Mouse (Mus musculus): ENCODE results near the gene Cnnm4. TPM values are rescaled to one million over a fixed set of nuclear protein-coding genes. Genes with fewer than 3 reads are reported as not detected.

The Cnnm4 gene
- polyA plus RNA-seq, 1 experiment from 2014 or later, result 5.4 TPM

DNA sequence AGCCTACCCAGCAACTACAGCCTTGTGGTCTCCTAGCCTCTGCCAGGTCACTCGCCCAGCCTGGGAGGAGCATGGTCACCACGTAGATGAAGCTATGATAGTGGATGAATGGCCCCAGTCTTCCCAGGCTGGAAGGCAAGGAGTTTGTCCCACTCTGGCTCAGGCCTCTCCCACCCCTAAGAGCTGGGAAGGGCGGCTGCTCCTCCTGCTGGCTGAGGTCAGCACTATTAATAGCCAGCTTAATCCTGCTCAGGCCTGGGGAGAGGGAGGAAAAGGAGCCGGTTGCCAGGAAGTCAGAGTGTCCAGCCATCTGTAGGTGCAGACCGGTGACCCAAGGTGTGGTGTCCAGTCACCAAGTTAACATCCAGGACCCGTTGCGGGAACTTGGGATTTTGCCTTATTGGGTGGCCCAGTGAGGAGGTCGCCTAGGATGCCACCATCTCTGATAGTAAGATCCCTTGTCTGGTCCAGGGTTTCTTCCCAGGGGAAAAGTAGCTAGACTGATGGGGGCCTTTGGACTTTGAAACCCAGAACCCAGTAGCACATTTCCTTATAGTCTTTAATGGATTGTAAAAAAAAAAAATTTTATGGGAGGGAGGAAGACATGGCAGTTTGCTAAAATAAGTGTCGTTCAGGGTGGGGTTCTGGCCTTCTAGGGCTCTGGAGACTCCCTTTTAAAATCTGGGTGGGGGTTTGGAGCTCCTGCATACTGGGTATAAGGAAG is 21.2 kb downstream of the Cnnm4 start:
- Histone ChIP-seq H3K4me3 (no peak overlapping the region), H3K27me3 (no peaks in the 10 kb centered on the region), H3K9ac (peak overlapping the region; percentile 45; the same call in 1 of the 2 replicates), H3K4me2 (no peak overlapping the region), H3K9me3 (replicated peaks) (no peaks in the 10 kb centered on the region), H3K36me3 (no peaks in the 10 kb centered on the region), H3K4me1 (replicated peaks) (peaks cover 15% of the 10 kb centered on the region), H3K27ac (no peak overlapping the region)
- ATAC-seq (replicated peaks; ENCODE audit: insufficient number of reproducible peaks, insufficient read depth, low FRiP score, low read depth), result peak; percentile 91
- WGBS, result 34% methylated on average over 9 of the region's 9 CpGs

GRCm38 (mm10) chr1:36493299-36493698 is 21.9 kb downstream of the Cnnm4 start:
- Histone ChIP-seq H3K9ac (no peak overlapping the region), H3K27me3 (no peaks in the 10 kb centered on the region), H3K4me3 (no peak overlapping the region), H3K4me1 (replicated peaks) (peaks cover 15% of the 10 kb centered on the region), H3K4me2 (no peak overlapping the region), H3K36me3 (no peaks in the 10 kb centered on the region), H3K9me3 (replicated peaks) (no peaks in the 10 kb centered on the region), H3K27ac (no peak overlapping the region)
- no peak for ATAC-seq (replicated peaks; ENCODE audit: insufficient number of reproducible peaks, insufficient read depth, low FRiP score, low read depth)
- 73% methylated on average over 6 of the region's 6 CpGs for WGBS

DNA sequence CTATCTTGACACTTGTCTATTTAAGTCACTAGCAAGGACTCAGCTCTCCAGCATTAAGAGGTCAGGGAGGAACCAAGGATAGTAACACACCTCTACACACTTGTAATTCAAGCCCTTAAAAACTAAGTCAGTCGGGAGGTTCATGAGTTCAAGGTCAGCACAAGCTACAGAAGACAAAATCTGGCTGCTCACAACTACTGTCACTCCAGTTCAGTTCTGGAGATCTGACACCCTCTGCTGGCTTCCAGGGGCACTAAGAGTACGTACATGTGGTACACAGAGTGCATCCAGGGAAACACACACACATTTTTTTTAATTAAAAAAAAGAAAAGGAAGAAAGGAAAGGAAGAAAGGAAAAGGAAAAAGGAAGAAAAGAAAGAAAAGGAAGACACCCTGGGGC is 25.3 kb downstream of the Cnnm4 start:
- no peaks in the 10 kb centered on the region for H3K36me3 ChIP-seq
- no peaks in the 10 kb centered on the region for H3K27me3 ChIP-seq
- no peak overlapping the region for H3K9ac ChIP-seq
- H3K27ac ChIP-seq, result no peak overlapping the region
- 48% methylated on average over 2 of the region's 2 CpGs for WGBS
- H3K9me3 ChIP-seq (replicated peaks), result no peaks in the 10 kb centered on the region
- peaks cover 15% of the 10 kb centered on the region for H3K4me1 ChIP-seq (replicated peaks)
- no peak overlapping the region for H3K4me3 ChIP-seq
- H3K4me2 ChIP-seq, result no peak overlapping the region
- ATAC-seq (replicated peaks; ENCODE audit: insufficient number of reproducible peaks, insufficient read depth, low FRiP score, low read depth), result no peak

DNA sequence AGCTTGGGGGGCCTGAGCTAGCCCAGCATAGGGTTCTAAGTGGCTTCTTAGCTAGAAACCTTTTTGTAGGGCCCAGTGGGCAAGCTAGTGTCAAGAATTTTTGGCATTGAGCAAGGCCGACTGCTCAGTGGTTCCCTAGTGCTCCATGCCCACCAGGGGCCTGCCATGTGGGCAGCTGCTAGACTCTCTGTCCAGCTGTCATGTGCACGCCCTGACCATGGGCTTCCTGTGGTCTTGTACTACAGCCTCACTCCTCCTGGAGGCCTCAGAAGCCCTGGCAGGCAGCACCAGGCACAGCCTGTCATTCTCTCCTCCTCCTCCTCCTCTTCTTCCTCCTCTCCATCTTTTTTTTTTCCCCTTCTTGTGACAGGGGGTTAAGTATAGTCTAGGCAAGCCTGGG is 25.9 kb downstream of the Cnnm4 start:
- Histone ChIP-seq H3K9me3 (replicated peaks) (no peaks in the 10 kb centered on the region), H3K9ac (no peak overlapping the region), H3K4me2 (no peak overlapping the region), H3K4me3 (no peak overlapping the region), H3K27ac (no peak overlapping the region), H3K36me3 (no peaks in the 10 kb centered on the region), H3K4me1 (replicated peaks) (peaks cover 11% of the 10 kb centered on the region), H3K27me3 (no peaks in the 10 kb centered on the region)
- WGBS, result 78% methylated on average over 2 of the region's 2 CpGs
- no peak for ATAC-seq (replicated peaks; ENCODE audit: insufficient number of reproducible peaks, insufficient read depth, low FRiP score, low read depth)

DNA sequence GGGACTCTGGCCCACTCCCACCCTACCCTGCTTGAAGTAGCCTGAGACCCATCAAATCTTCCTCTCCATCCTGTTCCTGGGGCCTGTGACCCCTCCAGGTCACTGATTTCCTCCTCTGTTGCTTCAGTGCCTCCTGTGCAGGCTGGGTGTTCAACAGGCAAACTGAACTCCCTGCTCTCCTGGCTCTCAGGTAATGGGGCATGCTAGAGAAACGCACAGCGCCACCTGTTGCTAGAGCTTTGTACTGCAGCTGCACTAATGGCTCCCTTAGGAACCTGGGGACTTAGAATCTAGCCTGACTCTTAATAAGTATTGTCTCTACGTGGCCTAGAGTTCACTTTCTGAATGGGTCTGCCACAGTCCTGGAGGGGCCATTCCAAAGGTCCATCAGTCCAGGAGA is 29.8 kb downstream of the Cnnm4 start:
- H3K9ac ChIP-seq, result no peak overlapping the region
- H3K27me3 ChIP-seq, result no peaks in the 10 kb centered on the region
- H3K9me3 ChIP-seq (replicated peaks), result no peaks in the 10 kb centered on the region
- 7% methylated on average over 3 of the region's 3 CpGs for WGBS
- H3K4me3 ChIP-seq, result no peak overlapping the region
- no peak overlapping the region for H3K4me2 ChIP-seq
- H3K4me1 ChIP-seq (replicated peaks), result no peaks in the 10 kb centered on the region
- ATAC-seq (replicated peaks; ENCODE audit: insufficient number of reproducible peaks, insufficient read depth, low FRiP score, low read depth), result 0 out of 2 replicates have a peak, but pooled peaks have one; percentile 25
- H3K36me3 ChIP-seq, result no peaks in the 10 kb centered on the region
- no peak overlapping the region for H3K27ac ChIP-seq

DNA sequence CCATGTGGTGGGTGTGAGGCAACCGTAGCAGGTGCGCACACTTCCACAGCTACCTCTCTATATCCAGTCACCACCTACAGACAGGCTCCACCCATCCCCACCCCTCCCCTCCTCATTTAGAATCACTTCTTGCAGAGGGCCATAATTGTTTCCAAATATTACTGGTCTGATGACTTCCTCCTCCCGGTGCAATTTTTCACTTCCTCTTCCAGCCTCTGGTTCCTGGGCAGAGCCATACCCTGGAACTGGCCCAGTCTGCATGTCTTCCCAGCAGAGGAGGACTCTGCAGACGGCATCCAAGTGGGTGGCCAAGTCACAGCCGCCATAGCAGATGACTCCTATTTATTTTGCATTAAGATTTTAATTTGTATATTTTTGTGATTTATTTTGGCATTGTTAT is 36.8 kb downstream of the Cnnm4 start:
- no peak overlapping the region for H3K9ac ChIP-seq
- no peaks in the 10 kb centered on the region for H3K27me3 ChIP-seq
- no peaks in the 10 kb centered on the region for H3K9me3 ChIP-seq (replicated peaks)
- peaks cover 6% of the 10 kb centered on the region for H3K4me1 ChIP-seq (replicated peaks)
- no peak overlapping the region for H3K27ac ChIP-seq
- WGBS, result 76% methylated on average over 5 of the region's 5 CpGs
- no peak overlapping the region for H3K4me2 ChIP-seq
- H3K36me3 ChIP-seq, result no peaks in the 10 kb centered on the region
- no peak for ATAC-seq (replicated peaks; ENCODE audit: insufficient number of reproducible peaks, insufficient read depth, low FRiP score, low read depth)
- H3K4me3 ChIP-seq, result no peak overlapping the region

- ATAC-seq (replicated peaks; ENCODE audit: insufficient number of reproducible peaks, insufficient read depth, low FRiP score, low read depth), result peak; percentile 98
- Histone ChIP-seq H3K9ac (peak within 1 kb of the TSS; percentile 96), H3K4me3 (peak within 1 kb of the TSS; percentile 100), H3K4me2 (peak within 1 kb of the TSS; percentile 88), H3K27ac (peak within 1 kb of the TSS; percentile 100), H3K36me3 (peaks cover under 1% of the 10 kb centered on the region; the same call in 1 of the 2 replicates), H3K4me1 (replicated peaks) (peaks cover 34% of the 10 kb centered on the region), H3K27me3 (no peaks in the 10 kb centered on the region), H3K9me3 (replicated peaks) (no peaks in the 10 kb centered on the region)
- 2% methylated on average over 51 of the region's 51 CpGs for WGBS
Measured at GRCm38 (mm10) chr1:36511289-36512021, 40.0 kb downstream of the Cnnm4 start, which contains the start of gene Cnnm3. Cnnm3 (plus strand) TSS chr1:36511867.

DNA sequence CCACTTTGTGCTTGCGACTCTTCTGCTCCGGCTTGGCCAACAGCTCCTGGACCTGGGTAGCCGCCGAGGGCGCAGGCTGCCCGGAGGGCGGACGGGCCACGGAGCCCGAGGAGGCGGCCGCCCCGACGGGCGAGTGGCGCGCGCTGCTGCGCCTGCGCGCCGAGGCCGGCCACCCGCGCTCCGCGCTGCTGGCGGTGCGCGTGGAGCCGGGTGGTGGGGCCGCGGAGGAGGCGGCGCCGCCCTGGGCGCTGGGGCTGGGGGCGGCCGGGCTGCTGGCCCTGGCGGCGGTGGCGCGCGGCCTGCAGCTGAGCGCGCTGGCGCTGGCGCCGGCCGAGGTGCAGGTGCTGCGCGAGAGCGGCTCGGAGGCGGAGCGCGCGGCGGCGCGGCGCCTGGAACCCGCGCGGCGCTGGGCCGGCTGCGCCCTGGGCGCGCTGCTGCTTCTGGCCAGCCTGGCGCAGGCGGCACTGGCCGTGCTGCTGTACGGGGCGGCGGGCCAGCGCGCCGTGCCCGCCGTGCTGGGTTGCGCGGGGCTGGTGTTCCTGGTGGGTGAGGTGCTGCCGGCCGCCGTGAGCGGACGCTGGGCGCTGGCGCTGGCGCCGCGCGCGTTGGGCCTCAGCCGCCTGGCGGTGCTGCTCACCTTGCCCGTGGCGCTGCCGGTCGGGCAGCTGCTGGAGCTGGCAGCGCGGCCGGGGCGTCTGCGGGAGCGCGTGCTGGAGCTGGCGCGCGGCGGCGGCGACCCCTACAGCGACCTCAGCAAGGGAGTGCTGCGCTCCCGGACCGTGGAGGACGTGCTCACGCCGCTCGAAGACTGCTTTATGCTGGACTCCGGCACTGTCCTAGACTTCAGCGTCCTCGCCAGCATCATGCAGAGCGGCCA is 40.9 kb downstream of the Cnnm4 start:
- Histone ChIP-seq H3K4me2 (peak overlapping the region; percentile 88), H3K4me3 (peak overlapping the region; percentile 100), H3K9me3 (replicated peaks) (no peaks in the 10 kb centered on the region), H3K36me3 (peaks cover 7% of the 10 kb centered on the region; the same call in 1 of the 2 replicates), H3K9ac (peak overlapping the region; percentile 96), H3K27ac (peak overlapping the region; percentile 100), H3K27me3 (no peaks in the 10 kb centered on the region), H3K4me1 (replicated peaks) (peaks cover 39% of the 10 kb centered on the region)
- ATAC-seq (replicated peaks; ENCODE audit: insufficient number of reproducible peaks, insufficient read depth, low FRiP score, low read depth), result peak; percentile 58
- under 1% methylated on average over 99 of the region's 126 CpGs for whole genome bisulfite sequencing

- ATAC-seq (replicated peaks; ENCODE audit: insufficient number of reproducible peaks, insufficient read depth, low FRiP score, low read depth), result no peak
- H3K27me3 ChIP-seq, result no peaks in the 10 kb centered on the region
- peak overlapping the region; percentile 100 for H3K4me3 ChIP-seq
- peaks cover 43% of the 10 kb centered on the region for H3K4me1 ChIP-seq (replicated peaks)
- peak overlapping the region; percentile 88 for H3K4me2 ChIP-seq
- H3K9ac ChIP-seq, result peak overlapping the region; percentile 96
- WGBS, result 3% methylated on average over 16 of the region's 16 CpGs
- H3K36me3 ChIP-seq, result peaks cover 11% of the 10 kb centered on the region; the same call in 1 of the 2 replicates
- peak overlapping the region; percentile 100 for H3K27ac ChIP-seq
- H3K9me3 ChIP-seq (replicated peaks), result no peaks in the 10 kb centered on the region
Measured at GRCm38 (mm10) chr1:36512966-36513280, 41.5 kb downstream of the Cnnm4 start.

- peaks cover 15% of the 10 kb centered on the region; the same call in 1 of the 2 replicates for H3K36me3 ChIP-seq
- H3K4me3 ChIP-seq, result peak overlapping the region; percentile 100
- H3K27me3 ChIP-seq, result no peaks in the 10 kb centered on the region
- peak overlapping the region; percentile 96 for H3K9ac ChIP-seq
- H3K4me1 ChIP-seq (replicated peaks), result peaks cover 47% of the 10 kb centered on the region
- H3K27ac ChIP-seq, result no peak overlapping the region
- 3% methylated on average over 1 of the region's 1 CpGs for WGBS
- no peak for ATAC-seq (replicated peaks; ENCODE audit: insufficient number of reproducible peaks, insufficient read depth, low FRiP score, low read depth)
- no peaks in the 10 kb centered on the region for H3K9me3 ChIP-seq (replicated peaks)
- H3K4me2 ChIP-seq, result peak overlapping the region; percentile 88
Measured at GRCm38 (mm10) chr1:36513310-36513709, 41.9 kb downstream of the Cnnm4 start.

- Histone ChIP-seq H3K4me1 (replicated peaks) (peaks cover 51% of the 10 kb centered on the region), H3K4me2 (peak overlapping the region; percentile 88), H3K9ac (0 out of 2 replicates have a peak overlapping the region, but pooled peaks have one; percentile 96), H3K27ac (no peak overlapping the region), H3K4me3 (peak overlapping the region; percentile 100), H3K27me3 (no peaks in the 10 kb centered on the region), H3K9me3 (replicated peaks) (no peaks in the 10 kb centered on the region), H3K36me3 (peaks cover 15% of the 10 kb centered on the region; the same call in 1 of the 2 replicates)
- WGBS, result 71% methylated on average over 2 of the region's 2 CpGs
- ATAC-seq (replicated peaks; ENCODE audit: insufficient number of reproducible peaks, insufficient read depth, low FRiP score, low read depth), result no peak
Measured at GRCm38 (mm10) chr1:36513718-36514117, 42.3 kb downstream of the Cnnm4 start.

Data from heart, embryonic 15.5 days (tissue).